In genomic region chr7:126353994-126354365, GRCm38 (mm10) we compare ENCODE assay signal across 15 mouse cellular contexts.
"Had no signal": no experiment of that assay in that cellular context is flagged by ENCODE, and none has a peak within 500 bp of the region (broad histone marks: within the 10 kb centered on the region; RNA-seq: fewer than 3 reads in every experiment).

No protein-coding gene starts in this region.

- H3K9ac ChIP-seq: neural tube, embryonic 12.5 days; neural tube, embryonic 13.5 days; neural tube, embryonic 15.5 days; stomach, embryonic 15.5 days had no signal

- H3K27me3 ChIP-seq: neural tube, embryonic 12.5 days; neural tube, embryonic 13.5 days; neural tube, embryonic 15.5 days; stomach, embryonic 15.5 days had no signal

- DNase-seq: retina, postnatal 1 day; right cerebral cortex, adult 18-20 months; right cerebral cortex, postnatal 14 days; right cerebral cortex, postnatal 25 days; right cerebral cortex, postnatal 4 days; spleen, adult 18-20 months; thymus, adult 18-20 months; thymus, postnatal 14 days; thymus, postnatal 25 days; thymus, postnatal 4 days had no signal

- H3K4me3 ChIP-seq: neural tube, embryonic 12.5 days; neural tube, embryonic 13.5 days; neural tube, embryonic 15.5 days; stomach, embryonic 15.5 days had no signal

- H3K4me1 ChIP-seq: neural tube, embryonic 12.5 days; stomach, embryonic 15.5 days had no signal

- H3K27ac ChIP-seq: neural tube, embryonic 12.5 days; neural tube, embryonic 13.5 days; neural tube, embryonic 15.5 days; stomach, embryonic 15.5 days; stomach, postnatal 0 days had no signal

- H3K9me3 ChIP-seq: neural tube, embryonic 12.5 days; neural tube, embryonic 13.5 days; neural tube, embryonic 15.5 days; stomach, embryonic 15.5 days had no signal

- H3K36me3 ChIP-seq: neural tube, embryonic 12.5 days; neural tube, embryonic 13.5 days; neural tube, embryonic 15.5 days; stomach, embryonic 15.5 days had no signal
